Mouse (Mus musculus) neural tube, embryonic 14.5 days (tissue): ENCODE measurements around the gene 9130409I23Rik. TPM values are rescaled to one million over a fixed set of nuclear protein-coding genes. Genes with fewer than 3 reads are reported as not detected.

Source experiments
- ATAC-seq: fragments of 200-750 bp; cut with Nextera tagmentation; 2 replicates; pipeline ENCODE4 v1.8.0; 2017; ENCODE audit warnings: low read depth, mild to moderate bottlenecking, moderate TSS enrichment, moderate library complexity
- H3K27ac ChIP-seq: fragments of 300-500 bp; sonication (generic); 2 replicates; pipeline ENCODE4 v1.5.1; 2014; ENCODE audit warnings: low read depth, mild to moderate bottlenecking, control low read depth, low read length, moderate library complexity, mixed read lengths
- H3K27me3 ChIP-seq: fragments of 300-500 bp; sonication (generic); 2 replicates; pipeline ENCODE4 v1.6.1; 2014; ENCODE audit warnings: low read length; ENCODE audit not compliant: control insufficient read depth, insufficient read depth
- H3K36me3 ChIP-seq: fragments of 300-500 bp; sonication (generic); 2 replicates; pipeline ENCODE4 v1.6.1; 2014; ENCODE audit warnings: low read length, mixed read lengths; ENCODE audit not compliant: control insufficient read depth, insufficient read depth
- H3K4me1 ChIP-seq: fragments of 300-500 bp; sonication (generic); 2 replicates; pipeline ENCODE4 v1.6.1; 2014; ENCODE audit warnings: low read length; ENCODE audit not compliant: control insufficient read depth, insufficient read depth
- H3K4me2 ChIP-seq: fragments of 300-500 bp; sonication (generic); 2 replicates; pipeline ENCODE4 v1.6.1; 2014; ENCODE audit warnings: mild to moderate bottlenecking, low read depth, low read length, control low read depth
- H3K4me3 ChIP-seq: fragments of 300-500 bp; sonication (generic); 2 replicates; pipeline ENCODE4 v1.5.1; 2014; ENCODE audit warnings: low read depth, low read length, control low read depth, mixed read lengths
- H3K9ac ChIP-seq: fragments of 300-500 bp; sonication (generic); replicated peaks from 2 replicates; pipeline ENCODE4 v1.6.1; 2014; ENCODE audit warnings: low read depth, mild to moderate bottlenecking, control low read depth, low read length, mixed read lengths
- H3K9me3 ChIP-seq: fragments of 300-500 bp; sonication (generic); 2 replicates; pipeline ENCODE4 v1.6.1; 2016; ENCODE audit warnings: low read length; ENCODE audit not compliant: control insufficient read depth
- WGBS: fragments of 180-500 bp; shearing (Covaris S2); extraction: QIAGEN DNeasy Blood & Tissue Kit; methylation state at CpG from one replicate; pipeline ENCODE4 v1.1.7; 2014; 5-methylcytosine and 5-hydroxymethylcytosine counted together
- polyA plus RNA-seq: library from polyadenylated mRNA; unstranded; fragments of >200 nt; fragmentation: Nextera tagmentation; extraction: Ambion mirVana; gene quantifications from 2 replicates; pipeline ENCODE4 v1.2.1, GENCODE M21; 2014

9130409I23Rik gene
- not detected in 2 replicates for polyA plus RNA-seq

GRCm38 (mm10) chr1:181050937-181051336 lies at the start of gene 9130409I23Rik:
Gene 9130409I23Rik (plus strand): TSS chr1:181051237.
- Histone ChIP-seq H3K4me3 (no peak within 1 kb of the TSS), H3K4me2 (no peak within 1 kb of the TSS), H3K4me1 (no peaks in the 10 kb centered on the region), H3K36me3 (no peaks in the 10 kb centered on the region), H3K27ac (no peak within 1 kb of the TSS), H3K9ac (no peak within 1 kb of the TSS), H3K9me3 (no peaks in the 10 kb centered on the region), H3K27me3 (no peaks in the 10 kb centered on the region)
- WGBS: 86% methylated on average over 6 of the region's 6 CpGs
- no peak for ATAC-seq

- 95% methylated on average over 3 of the region's 3 CpGs for WGBS
- no peak overlapping the region for H3K27ac ChIP-seq
- H3K4me3 ChIP-seq: no peak overlapping the region
- no peak overlapping the region for H3K4me2 ChIP-seq
- H3K4me1 ChIP-seq: 0 out of 2 replicates have a peak, but pooled peaks cover 6% of the 10 kb centered on the region
- H3K9me3 ChIP-seq: no peaks in the 10 kb centered on the region
- ATAC-seq: no peak
- no peaks in the 10 kb centered on the region for H3K27me3 ChIP-seq
- H3K9ac ChIP-seq: no peak overlapping the region
- H3K36me3 ChIP-seq: no peaks in the 10 kb centered on the region
Observed at GRCm38 (mm10) chr1:181001621-181002020, 49.4 kb upstream of the 9130409I23Rik start.

DNA sequence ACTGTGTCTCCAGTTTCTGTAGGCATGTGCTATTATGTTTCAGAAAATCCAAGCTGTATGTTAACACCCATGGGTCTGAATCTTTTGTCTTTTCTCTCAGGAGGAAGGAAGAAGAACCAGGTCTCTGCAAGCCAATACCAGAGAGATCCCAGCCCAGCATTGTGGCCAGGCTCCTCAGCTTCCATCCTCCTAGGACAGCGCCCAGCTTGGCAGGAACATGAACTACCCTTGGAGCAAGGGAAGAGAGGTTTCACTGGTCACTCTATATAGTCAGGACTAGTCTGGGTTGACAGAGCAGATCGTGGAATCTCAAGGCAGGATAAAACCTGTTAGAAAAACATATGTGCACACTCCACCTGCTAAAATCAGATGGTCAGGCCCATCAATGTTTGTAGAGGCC lies 47.2 kb upstream of the 9130409I23Rik start:
- H3K4me2 ChIP-seq: no peak overlapping the region
- no peaks in the 10 kb centered on the region for H3K36me3 ChIP-seq
- H3K4me1 ChIP-seq: 0 out of 2 replicates have a peak, but pooled peaks cover 6% of the 10 kb centered on the region
- H3K9me3 ChIP-seq: no peaks in the 10 kb centered on the region
- no peak overlapping the region for H3K4me3 ChIP-seq
- 89% methylated on average over 2 of the region's 2 CpGs for whole genome bisulfite sequencing
- no peak overlapping the region for H3K27ac ChIP-seq
- no peaks in the 10 kb centered on the region for H3K27me3 ChIP-seq
- no peak overlapping the region for H3K9ac ChIP-seq
- ATAC-seq: no peak

- Histone ChIP-seq H3K9me3 (no peaks in the 10 kb centered on the region), H3K4me1 (0 out of 2 replicates have a peak, but pooled peaks cover 6% of the 10 kb centered on the region), H3K4me3 (no peak overlapping the region), H3K27me3 (no peaks in the 10 kb centered on the region), H3K4me2 (no peak overlapping the region), H3K9ac (no peak overlapping the region), H3K27ac (no peak overlapping the region), H3K36me3 (no peaks in the 10 kb centered on the region)
- no peak for ATAC-seq
- 90% methylated on average over 8 of the region's 8 CpGs for WGBS
Observed at GRCm38 (mm10) chr1:181005331-181005730, 45.7 kb upstream of the 9130409I23Rik start.

GRCm38 (mm10) chr1:181007831-181008230 lies 43.2 kb upstream of the 9130409I23Rik start:
- no peaks in the 10 kb centered on the region for H3K9me3 ChIP-seq
- H3K4me3 ChIP-seq: no peak overlapping the region
- H3K27ac ChIP-seq: no peak overlapping the region
- H3K27me3 ChIP-seq: no peaks in the 10 kb centered on the region
- H3K36me3 ChIP-seq: no peaks in the 10 kb centered on the region
- ATAC-seq: no peak
- 81% methylated on average over 6 of the region's 6 CpGs for WGBS
- H3K9ac ChIP-seq: no peak overlapping the region
- no peak overlapping the region for H3K4me2 ChIP-seq
- no peaks in the 10 kb centered on the region for H3K4me1 ChIP-seq

- ATAC-seq: no peak
- 93% methylated on average over 2 of the region's 2 CpGs for WGBS
Observed at GRCm38 (mm10) chr1:181008266-181008665, 42.8 kb upstream of the 9130409I23Rik start.

DNA sequence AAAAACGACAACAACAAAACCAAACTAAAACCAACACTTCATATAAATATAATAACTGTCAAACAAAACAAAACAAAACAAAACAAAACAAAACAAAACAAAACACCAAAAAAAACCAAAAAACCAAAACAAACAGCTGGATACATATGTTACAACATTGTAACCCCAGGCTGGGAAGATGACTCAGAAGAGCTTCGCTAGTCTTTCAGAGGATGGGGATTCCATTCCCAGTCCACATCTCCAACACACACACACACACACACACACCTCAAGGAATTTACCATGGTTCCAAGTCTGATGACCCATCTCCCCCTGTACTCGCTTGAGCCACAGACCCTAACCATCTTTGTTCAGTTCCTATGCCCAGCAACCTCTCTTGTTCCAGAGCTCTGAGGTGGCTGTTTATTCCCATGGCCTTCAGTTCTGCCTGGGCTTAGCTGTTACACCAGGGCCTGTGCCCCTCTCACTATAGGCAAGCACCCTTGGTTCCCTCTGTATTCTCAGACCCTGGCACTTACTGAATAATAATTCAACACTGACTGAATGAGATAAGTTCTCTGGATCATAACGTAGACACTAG lies 41.9 kb upstream of the 9130409I23Rik start:
- 93% methylated on average over 4 of the region's 4 CpGs for WGBS
- Histone ChIP-seq H3K4me1 (no peaks in the 10 kb centered on the region), H3K9ac (no peak overlapping the region), H3K36me3 (no peaks in the 10 kb centered on the region), H3K4me3 (no peak overlapping the region), H3K9me3 (no peaks in the 10 kb centered on the region), H3K4me2 (no peak overlapping the region), H3K27me3 (no peaks in the 10 kb centered on the region), H3K27ac (no peak overlapping the region)
- ATAC-seq: no peak

More at GRCm38 (mm10) chr1:181008266-181008665, 42.8 kb upstream of the 9130409I23Rik start:
- Histone ChIP-seq H3K9ac (no peak overlapping the region), H3K36me3 (no peaks in the 10 kb centered on the region), H3K9me3 (no peaks in the 10 kb centered on the region), H3K4me2 (no peak overlapping the region), H3K27ac (no peak overlapping the region), H3K4me3 (no peak overlapping the region), H3K27me3 (no peaks in the 10 kb centered on the region), H3K4me1 (no peaks in the 10 kb centered on the region)

GRCm38 (mm10) chr1:181009754-181010153 lies 41.3 kb upstream of the 9130409I23Rik start:
- WGBS: 70% methylated on average over 3 of the region's 3 CpGs
- ATAC-seq: no peak
- no peaks in the 10 kb centered on the region for H3K36me3 ChIP-seq

DNA sequence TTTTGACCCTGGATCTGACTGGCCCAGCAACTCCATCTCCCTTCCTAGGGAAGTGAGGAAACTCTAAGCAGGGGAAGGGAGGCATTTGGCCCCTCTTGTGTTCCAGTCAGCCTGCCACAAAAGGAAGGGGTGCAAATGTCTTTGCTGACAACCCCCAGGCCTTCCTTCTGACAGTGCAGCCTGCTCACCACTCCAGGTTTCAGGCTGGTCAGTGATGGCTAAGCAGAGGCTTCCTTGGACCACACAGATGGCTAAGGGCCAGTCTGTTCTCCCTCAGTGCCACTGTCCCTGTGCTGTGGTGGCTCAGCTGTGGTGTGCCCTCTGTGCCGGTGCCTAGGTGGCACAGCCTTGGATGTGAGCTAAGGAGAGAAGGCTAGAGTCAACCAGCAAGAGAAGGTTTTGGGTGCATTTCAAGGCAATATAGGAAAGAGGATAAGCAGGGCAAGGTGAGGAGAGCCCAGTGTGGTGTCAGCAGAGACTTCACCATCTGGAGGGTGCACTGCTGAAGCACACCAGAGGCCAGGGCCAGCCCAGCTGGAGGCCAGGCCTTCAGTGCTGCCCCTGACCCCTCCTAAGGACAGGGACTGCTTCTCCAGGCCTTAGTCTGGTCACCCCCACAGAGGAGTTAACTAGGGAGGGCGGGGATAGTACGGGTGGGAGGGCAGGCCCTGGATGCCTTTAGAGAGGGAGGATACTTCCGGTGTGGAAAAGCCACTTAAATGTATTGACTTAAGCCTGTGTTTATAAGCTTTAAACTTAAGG lies 40.7 kb upstream of the 9130409I23Rik start:
- no peaks in the 10 kb centered on the region for H3K4me1 ChIP-seq
- H3K9me3 ChIP-seq: no peaks in the 10 kb centered on the region
- WGBS: 62% methylated on average over 4 of the region's 4 CpGs
- no peak overlapping the region for H3K9ac ChIP-seq
- no peaks in the 10 kb centered on the region for H3K36me3 ChIP-seq
- no peak overlapping the region for H3K27ac ChIP-seq
- no peak overlapping the region for H3K4me3 ChIP-seq
- no peak overlapping the region for H3K4me2 ChIP-seq
- no peak for ATAC-seq
- no peaks in the 10 kb centered on the region for H3K27me3 ChIP-seq

More at GRCm38 (mm10) chr1:181009754-181010153, 41.3 kb upstream of the 9130409I23Rik start:
- Histone ChIP-seq H3K4me2 (no peak overlapping the region), H3K9ac (no peak overlapping the region), H3K4me3 (no peak overlapping the region), H3K4me1 (no peaks in the 10 kb centered on the region), H3K27ac (no peak overlapping the region), H3K27me3 (no peaks in the 10 kb centered on the region), H3K9me3 (no peaks in the 10 kb centered on the region)
